Mouse (Mus musculus) heart, adult 9 months (tissue): ENCODE data around the gene Hip1.
A peak's percentile ranks its signal among the peaks of the same experiment; 100 is the strongest.
"Not testable (repeated sequence)": the region's sequence is repeated elsewhere in the genome, so short reads cannot be mapped to it uniquely, and the experiment has no call there.

Experiments used
- DNase-seq, 2 experiments: peaks; one replicate each; pipeline ENCODE4 v3.0.0; 2022; ENCODE audit warnings: low spot score in 2 of 2

Hip1 gene

DNA sequence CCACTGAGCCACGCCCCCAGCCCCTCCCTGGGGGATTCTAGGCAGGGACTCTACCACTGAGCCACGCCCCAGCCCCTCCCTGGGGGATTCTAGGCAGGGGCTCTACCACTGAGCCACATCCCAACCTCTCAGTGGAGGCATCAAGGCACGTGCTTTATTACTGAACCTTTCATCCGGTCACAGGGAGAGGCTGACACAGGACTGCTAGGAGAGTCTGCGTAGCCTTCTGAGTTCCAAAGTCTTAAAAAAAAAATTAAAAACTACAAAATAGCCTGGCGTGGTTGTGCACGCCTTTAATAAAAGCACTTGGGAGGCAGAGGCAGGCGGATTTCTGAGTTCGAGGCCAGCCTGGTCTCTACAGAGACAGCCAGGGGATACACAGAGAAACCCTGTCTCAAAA is 175.7 kb downstream of the Hip1 start:
- not testable (repeated sequence) for DNase-seq

DNA sequence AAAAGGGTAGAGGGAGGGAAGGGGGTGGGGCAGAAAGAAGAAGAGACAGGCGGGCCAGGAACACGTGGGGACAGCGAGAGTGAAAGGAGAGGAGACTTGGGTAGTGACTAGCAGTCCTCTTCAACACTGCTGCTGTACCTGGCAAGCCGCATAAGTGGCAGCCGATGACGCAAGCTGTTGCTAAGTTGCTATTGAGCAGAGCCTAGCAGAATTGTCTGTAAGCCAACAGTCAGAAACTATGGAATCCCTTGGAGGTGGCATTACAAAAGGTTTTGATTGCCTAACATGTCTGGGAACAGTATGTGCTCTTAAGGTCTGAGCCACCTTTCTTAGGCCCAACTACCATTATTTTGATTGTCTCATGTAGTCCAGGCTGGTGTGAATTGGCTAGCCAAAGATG is 176.6 kb downstream of the Hip1 start:
- no peak for DNase-seq

DNA sequence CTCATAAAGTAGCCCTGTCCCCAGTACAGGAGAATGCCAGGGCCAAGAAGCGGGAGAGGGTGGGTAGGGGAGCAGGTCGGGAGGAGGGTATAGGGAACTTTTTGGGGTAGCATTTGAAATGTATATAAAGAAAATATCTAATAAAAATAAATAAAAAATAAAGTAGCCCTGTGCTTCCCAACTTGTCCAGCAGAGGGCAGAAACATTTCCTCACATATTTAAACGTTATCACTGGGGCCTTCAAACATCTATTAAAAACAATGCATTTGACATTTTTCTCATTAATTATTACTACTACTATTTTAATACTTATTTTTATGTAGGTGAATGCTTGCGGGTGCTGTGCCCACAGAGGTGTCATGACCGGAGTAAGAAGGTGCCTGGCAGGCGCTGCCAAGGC is 177.1 kb downstream of the Hip1 start:
- DNase-seq = no peak

DNA sequence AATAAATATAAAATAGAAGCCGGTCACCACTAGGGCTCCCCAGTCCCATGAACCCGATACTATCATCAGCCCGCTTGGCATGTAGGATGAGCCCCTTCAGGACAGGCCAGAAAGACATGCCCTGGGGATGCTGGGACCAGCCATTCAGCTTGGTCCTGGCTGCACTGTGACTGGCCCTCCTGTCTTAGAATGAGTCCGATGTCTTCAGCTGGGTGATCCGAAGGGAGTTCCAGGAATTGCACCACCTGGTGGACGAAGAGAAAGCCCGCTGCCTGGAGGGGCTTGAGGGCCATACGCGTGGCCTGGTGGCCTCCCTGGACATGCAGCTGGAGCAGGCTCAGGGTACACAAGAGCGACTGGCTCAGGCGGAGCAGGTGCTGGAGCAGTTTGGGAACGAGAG is 181.4 kb downstream of the Hip1 start:
- no peak for DNase-seq

DNA sequence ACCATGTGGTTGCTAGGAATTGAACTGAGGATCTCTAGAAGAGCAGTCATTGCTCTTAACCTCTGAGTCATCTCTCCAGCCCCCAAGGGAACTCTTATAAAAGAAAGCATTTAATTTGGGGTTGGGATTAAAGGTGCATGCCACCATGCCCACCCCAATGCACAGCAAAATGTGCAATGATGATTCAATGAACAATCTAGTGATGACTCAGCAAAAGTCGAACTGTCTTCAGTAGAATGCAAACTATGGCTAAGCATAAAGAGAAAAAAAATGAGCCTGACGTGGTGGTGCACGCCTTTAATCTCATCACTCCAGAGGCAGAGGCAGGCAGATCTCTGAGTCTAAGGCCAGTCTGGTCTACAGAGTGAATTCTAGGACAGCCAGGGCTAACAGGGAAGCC is 182.3 kb downstream of the Hip1 start:
- no peak for DNase-seq

DNA sequence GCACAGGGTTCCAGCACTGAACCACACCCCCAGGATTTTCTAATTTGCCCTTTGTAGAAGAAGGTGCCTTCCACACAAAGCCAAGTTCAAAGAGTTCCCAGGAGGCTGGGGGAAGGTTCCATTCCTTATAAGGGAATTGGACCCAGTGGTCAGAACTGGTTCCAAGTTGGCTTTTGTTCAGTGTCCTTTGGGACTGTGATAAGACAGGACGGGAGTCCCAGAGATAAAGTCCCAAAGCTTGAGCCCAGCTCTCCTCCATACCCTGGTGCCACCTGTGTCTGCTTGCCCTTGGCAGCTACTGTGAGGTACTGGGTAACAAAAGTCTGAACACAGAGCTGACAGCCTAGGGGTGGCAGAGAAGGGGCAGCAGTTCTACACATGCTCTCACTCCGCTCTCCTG is 185.1 kb downstream of the Hip1 start:
- peak; percentile 80 to 82 for DNase-seq

DNA sequence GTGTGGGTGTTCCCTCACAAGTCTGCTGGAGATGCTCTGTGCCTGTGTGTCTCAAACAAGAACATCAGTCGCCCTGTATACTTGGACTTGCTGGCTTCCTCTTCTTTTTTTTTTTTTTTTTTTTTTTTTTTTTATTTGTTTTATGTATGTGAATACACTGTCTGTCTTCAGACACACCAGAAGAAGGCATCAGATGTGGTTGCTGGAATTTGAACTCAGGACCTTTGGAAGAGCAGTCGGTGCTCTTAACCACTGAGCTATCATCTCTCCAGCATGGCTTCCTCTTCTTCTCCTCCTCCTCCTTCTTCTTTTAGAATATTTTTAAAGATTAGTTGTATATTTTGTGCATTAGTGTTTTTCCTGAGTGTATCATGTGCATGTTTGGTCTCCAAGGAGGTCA is 187.4 kb downstream of the Hip1 start:
- DNase-seq = peak; percentile 34 to 49
